Mouse (Mus musculus): Measurements from ENCODE around the gene Kif17. TPM values are rescaled to one million over a fixed set of nuclear protein-coding genes. Genes with fewer than 3 reads are reported as not detected.

Kif17 gene
- total RNA-seq, 2 experiments from 2014 or later: not detected

GRCm38 (mm10) chr4:138261843-138262681 lies 11.8 kb downstream of the Kif17 start:
- peak; percentile 73 for DNase-seq

- DNase-seq: no peak
These were observed 17.6 kb downstream of the Kif17 start for GRCm38 (mm10) chr4:138267869-138268268.

- DNase-seq: peak; percentile 22
These were observed 22.1 kb downstream of the Kif17 start for GRCm38 (mm10) chr4:138272011-138272997.

- DNase-seq: no peak
These were observed 28.1 kb downstream of the Kif17 start for GRCm38 (mm10) chr4:138278346-138278745.

- no peak for DNase-seq
These were observed 32.6 kb downstream of the Kif17 start for GRCm38 (mm10) chr4:138282834-138283233.

GRCm38 (mm10) chr4:138286411-138286810 lies 36.2 kb downstream of the Kif17 start:
- DNase-seq: no peak

- DNase-seq: no peak
These were observed 38.5 kb downstream of the Kif17 start for GRCm38 (mm10) chr4:138288691-138289090.

- no peak for DNase-seq
These were observed 41.8 kb downstream of the Kif17 start for GRCm38 (mm10) chr4:138292028-138292427.

GRCm38 (mm10) chr4:138293261-138293948 lies 43.2 kb downstream of the Kif17 start:
- DNase-seq: no peak

- no peak for DNase-seq
These were observed 43.8 kb downstream of the Kif17 start for GRCm38 (mm10) chr4:138293949-138294550.

- DNase-seq: no peak
These were observed 51.1 kb downstream of the Kif17 start for GRCm38 (mm10) chr4:138301271-138301780.

- no peak for DNase-seq
These were observed 52.8 kb downstream of the Kif17 start for GRCm38 (mm10) chr4:138303011-138303410.

- no peak for DNase-seq
These were observed 53.5 kb downstream of the Kif17 start for GRCm38 (mm10) chr4:138303742-138304141.

GRCm38 (mm10) chr4:138304340-138305104 lies 54.3 kb downstream of the Kif17 start, which contains the start of gene Ddost:
Gene Ddost (plus strand): TSS chr4:138304730.
- peak; percentile 98 for DNase-seq

GRCm38 (mm10) chr4:138307025-138307424 lies 56.8 kb downstream of the Kif17 start:
- no peak for DNase-seq

- DNase-seq: no peak
These were observed 57.5 kb downstream of the Kif17 start for GRCm38 (mm10) chr4:138307739-138308138.

GRCm38 (mm10) chr4:138310311-138310910 lies 60.2 kb downstream of the Kif17 start:
- no peak for DNase-seq

GRCm38 (mm10) chr4:138311595-138311994 lies 61.4 kb downstream of the Kif17 start:
- no peak for DNase-seq

- DNase-seq: no peak
These were observed 61.9 kb downstream of the Kif17 start for GRCm38 (mm10) chr4:138312105-138312504.

GRCm38 (mm10) chr4:138313021-138313420 lies 62.8 kb downstream of the Kif17 start:
- DNase-seq: no peak
